Mouse (Mus musculus) G1E (cell line): Measurements from ENCODE around the gene Irf1.

Experiments
- CTCF ChIP-seq: IDR thresholded peaks from 2 replicates; pipeline ENCODE4 v1.5.1; 2012; ENCODE audit warnings: low read depth, low read length, inconsistent platforms, mixed read lengths
- GATA1 ChIP-seq: IDR thresholded peaks from 2 replicates; pipeline ENCODE4 v1.6.1; 2012; ENCODE audit warnings: borderline replicate concordance, low read length, inconsistent platforms, mixed read lengths
- GATA2 ChIP-seq: IDR thresholded peaks from 2 replicates; pipeline ENCODE4 v1.6.1; 2012; ENCODE audit warnings: low read depth, low read length, inconsistent platforms, borderline replicate concordance
- POLR2AphosphoS5 ChIP-seq: IDR thresholded peaks from 2 replicates; pipeline ENCODE4 v1.6.1; 2012; ENCODE audit warnings: low read depth, low read length, inconsistent platforms; ENCODE audit not compliant: insufficient replicate concordance

DNA sequence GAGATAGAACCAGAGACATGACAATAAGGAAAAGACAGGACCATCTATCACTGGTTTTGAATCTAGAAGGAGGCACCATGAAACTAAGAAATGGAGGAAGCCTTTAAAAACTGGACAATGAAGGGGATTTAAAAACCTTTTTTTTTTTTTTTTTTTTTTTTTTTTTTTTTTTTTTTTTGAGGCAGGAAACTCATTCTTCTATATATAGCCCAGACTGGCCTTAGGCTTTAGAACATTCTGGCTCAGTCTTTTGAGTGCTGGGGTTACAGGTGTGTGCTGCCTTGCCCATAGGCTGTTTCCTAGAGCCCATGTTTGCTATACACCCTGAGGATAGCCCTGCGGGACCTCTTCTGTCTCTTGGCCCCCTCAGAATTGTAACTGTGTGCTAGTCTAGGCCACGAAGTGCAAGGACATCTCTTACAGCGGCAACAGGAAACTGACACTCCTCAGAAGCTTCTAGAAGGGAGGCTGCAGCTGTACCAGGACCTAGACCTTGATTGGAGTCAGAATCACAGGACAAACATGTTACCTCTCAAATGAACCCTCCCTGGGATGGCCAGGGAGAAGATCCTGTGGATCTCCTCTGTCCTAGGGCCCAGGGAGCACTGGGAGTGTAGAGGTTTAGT is 15.6 kb downstream of the Irf1 start:
- no peak for TF ChIP-seq GATA1
- no peak for TF ChIP-seq POLR2AphosphoS5
- no peak for TF ChIP-seq CTCF
- no peak for TF ChIP-seq GATA2
